Mouse (Mus musculus): ENCODE results near the gene Psg17.
"Not testable (repeated sequence)": the region's sequence is repeated elsewhere in the genome, so short reads cannot be mapped to it uniquely, and the experiment has no call there.

Psg17 gene

DNA sequence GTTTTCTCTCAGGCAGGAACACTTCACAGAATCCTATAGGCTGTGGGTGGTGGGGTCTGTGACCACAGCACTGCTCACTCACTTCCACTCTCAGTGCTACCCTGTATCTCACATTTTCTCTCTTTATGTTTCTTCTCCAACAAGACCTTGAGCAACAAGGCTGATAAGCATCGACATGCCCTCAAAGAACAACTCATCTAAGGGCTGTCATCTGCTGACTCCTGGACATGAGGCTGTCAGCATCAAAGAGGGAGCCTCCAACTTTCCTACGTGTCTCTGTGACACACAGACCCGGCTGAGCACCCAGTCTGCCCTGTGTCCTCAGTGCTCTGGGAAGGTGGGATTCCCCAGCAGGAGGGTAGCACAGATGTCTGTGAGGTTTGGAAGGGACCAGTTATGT lies at the start of gene Psg17:
Psg17 (minus strand) TSS at position 101 of the 400 bp plus-strand sequence.
- no peak for DNase-seq (ENCODE audit: inconsistent ontology term)

DNA sequence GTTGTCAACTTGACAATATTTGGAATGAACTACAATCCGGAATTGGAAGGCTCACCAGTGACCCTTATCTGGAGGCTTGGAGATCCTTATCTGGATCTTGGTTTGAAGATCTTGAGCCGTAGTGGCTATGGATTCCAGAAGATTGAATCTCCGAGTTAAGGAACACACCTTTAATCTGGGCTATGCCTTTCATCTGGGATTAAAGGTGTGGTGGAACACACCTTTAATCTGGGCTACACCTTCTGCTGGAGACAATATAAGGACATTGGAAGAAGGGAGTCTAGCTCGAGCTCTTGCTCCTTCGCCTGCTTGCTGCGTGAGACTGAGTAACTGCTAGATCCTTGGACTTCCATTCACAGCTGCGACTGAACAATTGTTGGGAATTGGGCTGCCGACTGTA lies 49.6 kb upstream of the Psg17 start, which contains the start of gene Pglyrp1:
Pglyrp1 (plus strand) TSS at position 301 of the 400 bp plus-strand sequence.
- DNase-seq (ENCODE audit: inconsistent ontology term): not testable (repeated sequence)

DNA sequence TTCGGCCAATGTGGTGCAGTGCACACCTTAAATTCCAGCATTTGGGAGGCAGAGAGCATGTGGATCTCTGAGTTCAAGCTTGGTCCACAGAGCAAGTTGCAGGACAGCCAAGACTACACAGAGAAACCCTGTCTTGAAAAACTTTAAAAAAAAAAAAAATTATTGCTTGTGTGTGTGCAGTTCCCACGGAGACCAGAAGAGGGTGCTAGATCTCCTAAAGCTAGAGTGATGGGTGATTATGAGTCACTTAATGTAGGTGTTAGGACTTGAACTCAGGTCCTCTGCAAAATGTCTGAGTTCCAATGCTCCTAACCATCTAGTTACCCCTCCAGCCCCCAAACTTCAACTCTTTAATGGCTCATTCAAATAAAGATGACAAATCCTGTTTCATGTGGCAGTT lies 47.1 kb upstream of the Psg17 start:
- no peak for DNase-seq (ENCODE audit: inconsistent ontology term)

DNA sequence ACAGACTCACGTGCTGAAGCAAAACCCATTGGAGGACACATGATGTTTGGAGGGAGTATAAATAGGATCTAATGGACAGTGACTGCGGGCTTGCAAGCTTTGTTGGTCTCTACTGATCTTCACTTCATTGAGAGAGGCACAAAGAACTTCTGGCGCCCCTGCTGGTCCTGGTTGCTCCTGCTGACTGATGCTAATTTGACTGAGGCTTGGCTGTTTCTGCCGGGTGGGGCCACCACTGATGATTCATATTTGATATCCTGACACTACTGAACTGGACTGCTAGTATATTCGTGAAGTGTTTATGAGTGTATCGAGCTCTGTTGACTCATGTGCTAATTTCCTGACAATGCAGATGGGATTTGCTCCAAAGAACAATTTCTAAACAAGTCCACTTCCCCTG lies 41.4 kb upstream of the Psg17 start:
- DNase-seq (ENCODE audit: inconsistent ontology term): peak; percentile 33

DNA sequence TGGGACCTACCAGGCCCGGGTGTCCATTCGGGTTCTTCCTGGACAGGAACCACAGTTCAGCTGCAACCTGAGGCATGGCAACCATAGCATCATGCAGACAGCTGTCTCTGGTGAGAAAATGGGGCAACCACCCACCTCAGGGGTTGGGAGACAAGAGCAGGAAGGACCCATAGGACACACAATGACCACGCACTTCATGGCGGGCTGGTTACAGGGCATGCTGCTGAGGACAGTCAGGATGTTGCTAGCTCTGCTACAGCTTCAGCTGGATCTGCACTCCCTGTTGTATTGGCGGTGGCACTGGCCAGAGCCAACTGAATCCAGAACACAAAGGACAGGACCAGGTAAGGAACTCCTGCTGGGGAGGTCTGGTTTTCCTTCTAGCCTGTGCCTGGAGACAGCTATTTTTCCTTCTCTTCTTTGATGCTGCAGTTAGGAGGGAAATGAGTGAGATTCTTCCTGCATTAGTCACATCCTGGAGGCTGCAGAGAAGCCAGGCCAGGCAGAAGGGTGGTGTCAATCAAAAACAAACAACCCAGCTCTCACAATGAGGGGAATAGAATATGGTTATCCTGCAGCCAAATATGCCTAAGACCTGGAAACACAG lies 37.0 kb upstream of the Psg17 start:
- peak; percentile 88 for DNase-seq (ENCODE audit: inconsistent ontology term)

DNA sequence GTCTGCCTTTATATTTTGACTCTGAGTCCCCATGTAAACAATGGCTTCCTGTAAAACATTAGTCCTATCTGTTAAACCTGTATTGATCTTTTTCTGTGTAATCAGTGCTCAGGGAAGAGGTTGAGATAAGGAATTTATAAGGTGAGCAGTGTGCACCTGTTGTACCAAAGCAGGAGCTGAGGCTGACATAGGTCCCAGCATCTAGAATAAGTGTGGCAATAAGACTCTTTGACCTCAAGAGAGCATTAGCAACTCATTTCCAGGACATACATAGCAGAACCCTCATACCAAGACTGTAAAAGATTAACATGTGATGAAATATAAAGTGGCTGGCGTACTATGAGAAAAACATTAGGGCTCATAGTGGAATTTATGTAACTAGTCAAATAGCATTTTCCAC lies 27.0 kb upstream of the Psg17 start:
- DNase-seq (ENCODE audit: inconsistent ontology term): no peak

DNA sequence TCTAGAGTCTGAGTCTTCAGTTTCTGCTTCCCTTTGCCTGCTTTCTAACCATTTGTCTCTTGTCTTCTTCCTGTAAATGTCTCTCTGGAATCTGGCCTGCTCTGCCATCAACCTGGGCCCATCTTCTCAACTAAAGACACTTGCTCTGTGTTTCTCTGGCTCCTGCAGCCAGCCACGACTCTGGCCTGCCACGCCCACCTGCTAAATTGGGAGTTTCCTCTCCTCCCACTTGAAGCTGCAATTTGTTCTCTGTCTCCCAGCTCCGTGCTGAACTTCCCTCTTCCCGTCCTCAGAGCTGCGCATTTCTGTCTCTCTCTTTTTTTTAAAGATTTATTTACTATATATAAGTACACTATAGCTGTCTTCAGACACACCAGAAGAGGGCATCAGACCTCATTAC lies 23.4 kb upstream of the Psg17 start:
- no peak for DNase-seq (ENCODE audit: inconsistent ontology term)

DNA sequence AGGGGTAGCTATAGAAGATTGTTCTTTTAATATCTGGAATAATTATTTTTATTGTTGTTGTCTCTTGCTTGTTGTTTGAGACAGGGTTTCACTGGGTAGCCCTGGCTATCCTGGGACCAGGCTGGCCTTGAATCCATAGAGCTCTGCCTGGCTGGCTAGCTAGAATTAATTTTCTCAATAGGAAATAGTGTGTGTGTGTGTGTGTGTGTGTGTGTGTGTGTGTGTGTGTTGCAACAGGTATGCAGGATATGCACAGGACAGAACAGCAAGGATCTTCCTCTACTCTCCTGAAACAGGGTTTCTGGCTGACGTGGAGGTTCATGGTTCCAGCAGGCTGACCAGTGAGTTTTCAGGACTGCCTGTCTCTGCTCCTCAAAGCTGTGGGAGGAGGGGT lies 19.8 kb upstream of the Psg17 start:
- DNase-seq (ENCODE audit: inconsistent ontology term): no peak

DNA sequence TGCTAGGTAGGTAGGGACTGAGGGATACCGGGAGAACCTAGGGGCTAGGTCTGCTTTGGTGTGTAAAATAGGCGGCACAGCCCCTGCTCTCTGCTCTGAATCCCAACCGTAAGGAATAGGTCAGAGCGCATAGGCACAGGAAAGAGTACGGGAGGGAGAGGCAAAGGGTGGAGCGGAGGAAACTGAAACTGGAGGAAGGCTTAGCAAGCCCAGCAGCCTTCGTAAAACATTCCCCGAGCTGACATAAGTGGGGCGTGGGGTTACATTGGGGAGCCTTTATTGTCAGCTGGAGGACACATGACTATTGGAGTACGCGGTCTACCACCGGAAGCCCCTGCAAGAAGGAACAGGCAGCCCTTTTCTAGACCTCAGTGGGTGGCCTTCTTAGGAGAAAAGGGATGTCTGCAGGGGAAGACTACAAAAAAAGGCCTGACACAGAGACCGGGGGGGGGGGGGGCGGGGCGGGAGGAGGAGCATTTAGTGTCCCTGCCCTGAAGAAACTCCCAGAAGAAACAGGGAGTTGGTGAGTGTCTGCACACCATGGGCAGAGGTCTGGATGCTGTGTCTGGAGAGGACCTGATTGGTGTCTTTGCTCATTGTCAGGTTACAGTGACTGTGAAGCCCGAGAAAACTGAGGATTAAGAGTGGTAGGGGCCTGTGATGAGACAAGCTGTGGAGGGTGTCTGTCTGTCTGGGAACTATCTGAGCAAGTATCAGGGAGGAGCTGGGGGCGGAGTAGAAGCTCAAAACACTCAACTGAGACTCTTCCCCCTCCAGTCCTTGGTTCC lies 19.2 kb upstream of the Psg17 start:
- peak; percentile 66 for DNase-seq (ENCODE audit: inconsistent ontology term)

DNA sequence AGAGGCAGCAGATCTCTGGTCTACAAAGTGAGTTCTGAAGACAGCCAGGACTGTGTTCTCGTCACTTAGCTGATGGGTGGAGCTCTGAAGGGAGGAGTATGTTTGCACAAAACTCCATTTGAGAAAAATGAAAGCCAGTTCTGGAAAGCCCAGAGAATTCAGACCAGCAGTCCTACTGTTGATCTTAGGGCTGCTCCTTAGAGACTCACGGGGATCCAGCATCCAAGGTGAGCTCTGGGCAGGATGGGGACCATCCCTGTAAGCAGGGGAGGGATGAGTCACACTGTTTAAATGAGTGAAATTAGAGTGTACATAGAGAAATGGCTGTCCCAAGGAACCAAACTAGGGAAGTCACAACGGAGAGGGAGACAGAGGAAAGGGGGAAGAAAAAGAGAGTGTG lies 18.5 kb upstream of the Psg17 start, which contains the start of gene Mill2:
Mill2 (plus strand) TSS at position 102 of the 400 bp plus-strand sequence.
- DNase-seq (ENCODE audit: inconsistent ontology term): no peak

DNA sequence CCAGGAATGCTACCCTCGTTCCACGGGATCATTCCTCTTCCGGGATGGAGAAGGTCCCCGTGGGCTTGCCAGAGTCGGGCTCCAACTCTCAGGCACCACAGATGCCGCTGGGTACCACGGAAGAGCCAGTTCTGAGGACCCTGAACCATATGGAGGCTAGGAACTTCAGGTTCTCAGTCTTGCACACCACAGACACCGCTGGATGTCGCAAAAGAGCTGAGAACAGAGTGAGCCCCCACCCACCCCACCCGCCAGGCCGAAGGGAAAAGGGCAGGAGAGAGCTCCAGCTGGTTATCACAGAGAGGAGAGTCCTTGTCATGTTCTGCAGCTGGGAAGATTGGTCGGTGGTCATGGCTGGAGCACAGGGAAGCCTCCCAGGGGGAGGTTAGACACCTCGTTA lies 10.9 kb upstream of the Psg17 start:
- no peak for DNase-seq (ENCODE audit: inconsistent ontology term)

DNA sequence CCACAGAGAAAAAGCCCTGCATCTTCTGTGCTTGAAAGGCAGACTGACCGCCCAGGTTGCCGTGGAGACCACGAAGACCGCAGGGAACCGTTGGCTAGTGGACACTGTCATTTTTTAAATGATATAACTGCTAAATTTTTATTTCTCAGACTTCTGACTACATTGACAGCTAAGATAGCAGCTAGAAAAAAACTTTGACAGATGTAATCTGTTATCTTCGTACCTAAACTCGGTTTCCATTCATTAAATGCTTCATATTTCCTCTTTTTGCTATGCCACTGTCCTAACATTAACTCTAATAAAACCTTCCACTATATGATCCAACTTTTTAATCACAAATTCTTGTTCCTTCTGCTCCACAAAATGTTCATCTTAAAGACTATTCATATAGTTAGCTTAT lies 8.1 kb upstream of the Psg17 start:
- no peak for DNase-seq (ENCODE audit: inconsistent ontology term)

DNA sequence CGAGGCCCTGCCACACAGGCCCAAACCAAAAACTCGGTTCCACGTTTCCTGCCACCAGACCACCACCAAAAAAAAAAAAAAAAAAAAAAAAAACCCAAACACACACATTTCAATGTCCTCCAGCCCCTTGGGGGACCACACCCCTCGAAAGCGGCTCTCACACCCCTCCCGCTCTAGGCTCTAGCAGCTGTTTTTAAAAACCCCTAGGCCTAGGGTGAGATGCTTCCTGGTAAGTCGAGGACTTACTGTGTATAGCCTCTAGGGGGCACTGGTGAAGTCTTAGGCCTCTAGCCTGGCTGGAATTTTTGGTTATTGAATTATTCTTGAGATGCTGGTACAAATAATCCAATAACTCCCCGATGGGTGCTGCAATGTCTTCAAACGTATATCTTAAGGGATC lies 7.2 kb upstream of the Psg17 start:
- no peak for DNase-seq (ENCODE audit: inconsistent ontology term)

DNA sequence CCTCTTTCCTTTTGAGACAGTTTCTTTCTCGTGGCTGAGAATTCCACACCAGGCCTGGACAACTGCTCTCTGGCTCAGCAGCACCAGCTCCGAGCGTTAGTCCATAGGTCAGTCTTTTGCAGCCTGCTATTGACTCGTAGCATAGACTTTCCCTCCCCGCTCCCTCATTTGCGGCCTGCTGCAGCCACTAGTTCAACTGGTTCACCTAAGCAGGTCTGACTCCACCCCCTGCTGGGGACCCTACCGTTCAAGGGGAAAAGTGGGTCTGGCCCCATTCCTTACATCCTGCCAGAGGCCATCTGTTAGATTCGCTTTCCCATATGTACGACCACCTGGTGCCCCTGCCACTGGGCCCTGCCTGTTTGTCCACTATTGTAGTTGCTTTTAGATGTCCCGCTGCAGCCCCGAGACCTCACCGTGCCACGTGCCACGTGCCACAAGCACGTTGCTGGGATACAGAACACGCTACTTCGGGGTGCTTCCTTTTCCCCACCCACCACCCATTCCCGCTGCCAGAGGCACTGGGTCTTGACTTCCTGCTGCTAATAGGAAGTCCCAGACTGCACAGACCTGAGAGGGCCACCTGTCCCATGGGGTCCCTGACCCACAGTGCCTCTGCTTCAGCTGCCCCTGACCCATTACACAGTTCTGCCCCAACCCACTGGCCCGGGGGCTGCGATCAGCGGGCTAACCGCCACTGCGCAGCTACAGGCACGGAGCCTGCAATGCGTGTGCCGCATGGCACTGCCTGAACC lies 6.6 kb upstream of the Psg17 start:
- DNase-seq (ENCODE audit: inconsistent ontology term): no peak

DNA sequence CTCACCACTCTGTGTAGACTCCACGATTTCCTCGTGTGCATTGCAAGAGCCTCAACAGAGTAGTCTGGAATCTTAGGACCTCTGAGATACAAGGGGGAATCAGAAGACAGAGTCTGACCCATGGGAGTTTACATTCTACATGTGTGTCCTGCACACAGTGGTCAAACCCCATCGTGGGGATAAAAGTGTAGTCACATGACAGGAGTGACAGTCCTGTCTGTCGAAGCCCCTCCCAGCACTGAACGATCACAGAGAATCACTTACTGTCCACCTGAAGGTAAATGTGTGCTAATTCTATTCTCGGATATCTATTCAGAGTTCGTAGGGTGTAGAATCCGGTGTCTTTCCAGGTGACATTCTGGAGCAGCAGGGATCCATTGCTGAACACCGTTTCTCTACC lies 3.1 kb downstream of the Psg17 start:
- no peak for DNase-seq (ENCODE audit: inconsistent ontology term)

DNA sequence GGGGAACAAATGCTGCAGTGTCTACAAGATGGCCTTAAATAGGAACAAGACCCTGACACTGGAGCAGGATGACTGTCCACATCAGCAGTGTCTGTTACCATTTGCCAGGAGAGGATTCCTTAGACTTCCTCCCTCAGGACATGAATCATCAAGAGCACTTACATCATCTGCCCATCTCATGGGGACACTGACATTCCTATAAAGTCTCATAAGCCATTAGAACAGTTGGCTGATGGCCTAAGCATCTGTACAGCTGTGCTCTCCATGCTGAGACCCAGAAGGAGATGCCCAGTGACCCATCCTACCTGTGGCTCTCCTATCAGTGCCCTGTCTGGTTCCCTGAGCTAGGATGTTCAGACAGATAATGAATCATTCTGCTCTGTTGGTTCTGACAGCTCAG lies 17.9 kb downstream of the Psg17 start:
- peak; percentile 17 for DNase-seq (ENCODE audit: inconsistent ontology term)

DNA sequence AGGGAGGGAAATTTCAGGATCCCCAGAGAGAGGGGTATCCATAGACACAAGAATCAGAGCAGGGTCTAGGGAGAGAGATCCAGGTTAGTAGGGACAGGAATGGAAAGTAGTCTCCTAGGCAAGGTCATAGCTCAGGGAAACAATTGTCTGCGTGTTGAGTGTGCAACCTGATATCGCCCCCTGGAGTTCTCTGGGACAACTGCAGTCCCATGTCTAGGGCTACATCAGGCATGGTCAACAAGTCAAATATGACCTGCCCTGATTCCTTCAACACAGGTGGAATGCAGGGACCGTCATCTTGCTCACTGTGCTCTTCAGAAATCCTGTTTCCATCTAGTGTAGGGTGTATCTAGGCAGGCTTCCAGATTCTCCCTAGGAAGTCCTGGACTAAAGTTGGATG lies 22.3 kb downstream of the Psg17 start:
- DNase-seq (ENCODE audit: inconsistent ontology term): no peak

DNA sequence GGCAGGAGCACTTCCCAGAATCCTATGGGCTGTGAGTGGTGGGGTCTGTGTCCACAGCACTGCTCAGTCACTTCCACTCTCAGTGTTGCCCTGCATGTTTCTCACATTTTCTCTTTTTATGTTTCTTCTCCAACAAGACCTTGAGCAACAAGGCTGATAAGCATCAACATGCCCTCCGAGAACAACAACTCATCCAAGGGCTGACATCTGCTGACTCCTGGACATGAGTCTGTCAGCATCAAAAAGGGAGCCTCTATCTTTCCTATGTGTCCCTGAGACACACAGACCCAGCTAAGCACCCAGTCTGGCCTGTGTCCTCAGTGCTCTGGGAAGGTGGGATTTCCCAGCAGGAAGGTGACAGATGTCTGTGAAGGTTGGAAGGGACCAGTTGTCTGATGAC lies 23.0 kb downstream of the Psg17 start, which contains the start of gene Psg19:
Psg19 (minus strand) TSS at position 101 of the 400 bp plus-strand sequence.
- no peak for DNase-seq (ENCODE audit: inconsistent ontology term)

DNA sequence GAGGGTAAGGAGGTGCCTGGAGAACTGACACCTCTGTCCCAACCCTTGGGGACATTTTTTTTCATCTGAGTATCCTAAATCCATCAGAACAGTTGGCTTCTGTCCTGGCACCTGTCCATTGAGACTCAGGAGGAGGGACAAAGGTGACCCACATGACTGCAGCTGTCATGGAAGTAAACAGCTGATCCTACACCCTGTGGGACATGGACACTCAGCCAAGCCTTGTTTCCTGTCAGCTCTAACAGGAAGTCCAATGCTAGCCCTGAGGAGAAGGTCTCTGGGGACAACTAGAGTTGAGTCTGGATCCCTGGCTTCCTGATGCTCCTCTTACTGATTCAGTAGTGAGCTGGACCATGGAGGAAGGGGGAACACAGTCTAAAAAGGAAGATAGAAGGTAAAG lies 30.7 kb downstream of the Psg17 start:
- DNase-seq (ENCODE audit: inconsistent ontology term): not testable (repeated sequence)

DNA sequence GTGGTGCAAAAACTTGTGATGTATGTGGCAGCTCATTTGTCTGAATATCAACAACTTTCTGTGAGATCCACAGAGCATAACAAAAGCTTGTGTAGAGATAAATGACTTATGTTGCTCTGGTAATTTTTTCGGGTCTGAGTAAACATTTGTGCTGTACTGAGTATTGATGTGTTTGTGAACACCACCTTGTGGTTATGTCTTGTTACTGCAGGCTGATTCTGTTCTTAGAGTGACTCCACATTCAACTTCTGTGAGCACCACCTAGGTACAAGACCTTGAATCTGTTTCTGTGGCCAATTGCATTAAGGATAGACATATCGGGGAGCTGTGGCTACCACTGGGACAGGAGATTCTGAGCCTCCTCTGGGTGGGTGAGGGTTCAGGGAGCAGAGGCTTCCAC lies 40.1 kb downstream of the Psg17 start:
- DNase-seq (ENCODE audit: inconsistent ontology term): not testable (repeated sequence)

DNA sequence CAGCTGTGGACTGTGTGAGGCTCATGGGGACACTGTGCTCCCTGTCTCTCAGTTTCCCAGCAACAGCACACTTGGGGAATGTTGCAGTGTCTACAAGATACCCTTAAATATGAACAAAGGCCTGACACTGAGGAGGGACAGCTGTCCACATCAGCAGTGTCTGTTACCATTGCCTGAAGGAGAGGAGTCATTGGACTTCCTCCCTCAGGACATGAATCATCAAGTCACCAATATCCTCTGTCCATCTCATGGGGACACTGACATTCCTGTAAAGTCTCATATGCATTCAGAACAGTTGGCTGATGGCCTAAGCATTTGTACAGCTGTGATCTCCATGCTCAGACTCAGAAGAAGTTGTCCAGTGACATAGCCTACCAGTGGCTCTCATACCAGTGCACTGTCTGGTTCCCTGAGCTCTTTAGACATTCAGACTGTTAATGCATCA lies 42.0 kb downstream of the Psg17 start:
- peak; percentile 14 for DNase-seq (ENCODE audit: inconsistent ontology term)
